Mouse (Mus musculus) urinary bladder, postnatal 14 days (tissue): ENCODE data around the gene Bclaf3.
A peak's percentile ranks its signal among the peaks of the same experiment; 100 is the strongest.

ENCODE experiments used
- DNase-seq: peaks from one replicate; pipeline ENCODE4 v3.0.0; 2021; ENCODE audit warnings: low spot score

Bclaf3 gene

DNA sequence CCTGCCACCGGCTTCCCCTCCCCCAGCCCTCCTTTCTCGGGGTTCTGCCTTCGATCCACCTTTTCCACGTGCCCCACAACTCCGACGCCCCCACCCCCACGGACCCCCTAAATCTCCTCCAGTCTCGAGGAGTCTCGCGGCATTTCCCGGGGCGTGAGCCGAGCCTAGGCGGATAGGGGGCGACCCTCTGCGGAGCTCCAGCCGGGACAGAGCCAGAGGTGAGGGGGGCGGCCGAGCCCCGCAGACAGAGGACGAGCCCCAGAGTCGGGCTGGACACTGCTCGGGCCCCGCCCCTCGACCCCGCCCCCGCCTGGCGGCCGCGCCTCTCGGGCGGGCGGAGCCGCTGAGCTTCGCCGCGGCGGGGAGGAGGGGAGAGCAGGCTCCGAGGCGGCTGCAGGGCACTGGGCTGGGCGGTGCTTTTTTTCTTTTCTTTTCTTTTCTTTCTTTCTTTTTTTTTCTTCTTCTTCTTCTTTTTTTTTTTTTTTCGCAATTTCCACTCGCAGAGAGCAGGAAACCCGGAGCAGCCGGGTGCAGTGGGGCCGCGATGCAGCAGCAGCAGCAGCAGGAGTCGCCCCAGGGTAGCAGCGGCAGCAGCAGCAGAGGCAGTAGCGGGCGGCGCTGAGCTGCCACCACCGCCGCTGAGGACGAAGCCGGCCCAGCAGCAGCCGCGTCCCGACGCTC lies 100.6 kb downstream of the Bclaf3 start, which contains the start of gene Sh3kbp1:
TSS of gene Sh3kbp1 (plus strand) at position 366 of the 681 bp plus-strand sequence.
- peak; percentile 68 for DNase-seq

DNA sequence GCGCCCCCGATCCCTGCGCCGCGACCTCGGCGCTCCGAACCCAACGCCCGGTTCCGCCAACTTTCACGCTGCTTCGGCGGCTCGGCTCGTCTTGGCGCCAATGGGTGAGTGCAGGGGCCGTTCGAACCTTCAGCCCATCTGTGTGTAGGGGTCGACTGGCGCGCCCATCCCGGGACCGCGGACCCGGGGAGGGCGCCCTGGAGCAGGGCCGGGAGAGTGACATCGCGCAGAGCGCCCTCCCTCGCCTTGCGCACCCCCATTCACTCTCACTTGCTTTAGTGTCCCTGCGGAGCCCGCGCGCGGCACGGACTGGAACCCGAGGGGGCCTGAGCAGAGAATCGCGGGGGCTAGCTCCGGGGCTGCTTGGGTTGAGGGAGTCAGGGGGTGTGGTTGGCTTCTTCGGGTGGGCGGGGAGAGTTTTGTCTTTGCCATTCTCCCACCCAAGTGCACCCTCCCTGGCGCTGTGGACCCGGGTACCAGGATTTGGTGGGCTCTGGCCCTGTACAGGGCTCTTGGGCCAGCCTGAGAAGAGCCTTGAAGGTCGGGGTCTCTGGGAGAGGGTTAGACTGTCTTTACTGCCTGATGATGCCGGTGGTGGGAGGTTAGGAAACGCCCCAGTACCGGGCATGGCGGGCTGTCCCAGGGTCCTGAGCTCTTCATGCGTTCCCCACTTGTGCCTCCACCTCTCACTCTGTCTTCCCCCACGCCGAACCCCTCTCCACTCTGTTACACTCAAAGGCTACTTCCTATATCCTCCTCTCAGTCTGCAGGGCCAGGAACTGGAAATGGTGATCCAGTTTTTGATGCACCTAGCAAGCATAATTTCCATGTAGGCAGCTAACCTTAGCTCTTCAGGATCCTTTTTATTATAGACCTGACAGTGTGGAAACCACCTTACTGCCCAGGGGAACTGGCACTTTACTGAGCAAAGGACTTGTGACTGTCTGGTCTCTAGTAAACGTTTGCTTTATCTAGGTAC lies 101.4 kb downstream of the Bclaf3 start:
- DNase-seq = peak; percentile 5

DNA sequence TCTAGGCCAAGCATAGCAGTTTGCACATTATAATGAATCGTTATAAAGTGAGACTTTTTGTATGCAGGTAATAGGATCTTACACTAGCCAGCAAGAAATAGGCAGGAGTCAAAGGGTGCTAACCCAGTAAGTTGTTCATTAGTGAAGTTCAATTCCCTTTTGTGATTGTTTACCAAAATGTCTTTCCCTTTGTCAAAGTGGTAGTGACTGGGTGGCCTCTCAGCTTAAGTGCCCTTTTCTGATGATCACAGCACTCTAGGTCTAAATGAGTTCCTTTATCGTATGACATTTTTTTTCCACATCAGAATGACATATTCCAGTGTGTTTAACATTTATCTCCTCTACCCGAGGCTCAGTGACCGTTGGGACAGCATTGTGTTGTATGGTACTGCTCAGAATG lies 102.1 kb downstream of the Bclaf3 start:
- no peak for DNase-seq

DNA sequence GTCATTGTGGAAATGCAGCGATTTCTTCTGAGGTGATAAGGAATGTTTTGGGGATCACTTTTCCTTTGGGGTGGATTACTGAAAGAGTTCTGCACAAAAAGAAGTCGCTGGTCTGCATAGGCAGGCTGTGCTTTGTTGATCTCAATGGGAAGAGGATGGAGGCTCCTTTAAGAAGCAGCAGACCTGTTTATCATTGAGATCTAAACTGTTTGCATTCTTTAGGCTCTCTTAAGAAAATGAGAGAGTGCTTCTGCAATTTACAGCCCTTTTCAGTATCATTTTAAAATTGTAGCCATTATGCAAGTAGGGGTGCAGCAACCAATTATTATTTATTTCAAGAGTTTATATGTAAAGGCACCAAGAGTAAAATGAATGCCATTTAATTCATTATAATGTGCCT lies 102.7 kb downstream of the Bclaf3 start:
- DNase-seq = no peak

DNA sequence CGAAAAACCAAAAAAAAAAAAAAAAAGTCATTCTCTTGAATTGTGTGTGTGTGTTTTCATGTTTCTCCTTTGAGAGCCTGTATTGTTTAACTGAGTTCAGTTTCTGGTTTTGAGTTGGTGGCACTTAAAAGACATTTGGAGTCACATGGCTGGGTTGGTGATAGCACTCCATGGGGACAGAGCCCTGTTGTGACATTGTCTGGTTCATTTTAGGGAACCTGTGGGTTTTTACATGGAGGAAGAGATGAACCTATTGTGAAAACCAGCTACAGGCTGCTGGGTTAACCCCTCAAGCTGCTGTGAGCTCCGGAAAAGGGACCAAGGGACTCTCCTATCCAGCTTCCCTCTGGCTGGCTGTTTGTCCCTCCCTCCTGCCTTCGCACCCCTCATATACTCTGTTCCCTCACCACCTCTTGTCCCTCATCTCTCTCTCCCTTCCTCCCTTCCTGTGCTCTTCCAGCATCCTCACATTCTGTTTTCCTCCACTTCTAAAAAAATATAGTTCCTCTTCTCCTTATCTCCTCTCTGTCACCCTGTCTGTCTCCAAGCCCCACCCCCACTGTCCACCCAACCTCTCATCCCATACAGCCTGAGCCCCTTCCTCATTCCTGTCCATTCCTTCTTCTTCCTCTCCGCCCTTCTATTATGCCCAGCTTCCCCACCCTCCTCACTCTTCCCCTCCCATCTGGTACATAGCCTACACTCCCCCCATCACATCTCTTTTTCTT lies 112.2 kb downstream of the Bclaf3 start:
- no peak for DNase-seq

DNA sequence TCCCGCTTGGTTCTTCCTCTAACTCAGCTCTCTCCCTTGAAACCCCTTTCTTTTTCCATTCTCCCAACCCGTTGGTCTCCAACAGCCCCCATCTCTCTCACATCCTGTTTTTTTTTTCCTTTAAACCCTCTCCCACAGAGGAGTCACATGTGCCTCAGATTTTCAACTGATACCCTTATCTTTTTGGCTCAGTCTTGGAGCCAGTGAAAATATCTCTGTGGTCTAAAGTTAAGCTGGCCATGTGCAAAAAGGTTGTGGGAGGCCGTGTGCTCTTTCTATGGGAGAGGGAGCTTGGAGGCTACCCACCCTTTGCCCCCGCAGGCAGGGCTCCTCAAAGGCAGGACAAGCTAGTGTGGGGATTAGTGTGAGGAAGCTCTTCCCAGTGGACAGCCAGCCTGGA lies 113.5 kb downstream of the Bclaf3 start:
- no peak for DNase-seq
